Mouse (Mus musculus) heart, embryonic 16.5 days (tissue): ENCODE results near the gene Zfp654. TPM values are rescaled to one million over a fixed set of nuclear protein-coding genes. Genes with fewer than 3 reads are reported as not detected.

Source experiments
- ATAC-seq: fragments of 200-750 bp; cut with Nextera tagmentation; replicated peaks from 2 replicates; pipeline ENCODE4 v1.8.0; 2017; ENCODE audit warnings: moderate number of reproducible peaks; ENCODE audit not compliant: insufficient read depth, low FRiP score; ENCODE audit errors: extremely low read depth
- H3K27ac ChIP-seq: fragments of 300-500 bp; sonication (generic); 2 replicates; pipeline ENCODE4 v1.5.1; 2014; ENCODE audit warnings: mild to moderate bottlenecking, low read length, control low read depth, moderate library complexity
- H3K27me3 ChIP-seq: fragments of 300-500 bp; sonication (generic); 2 replicates; pipeline ENCODE4 v1.6.1; 2014; ENCODE audit warnings: low read length, mixed read lengths; ENCODE audit not compliant: control insufficient read depth, insufficient read depth
- H3K36me3 ChIP-seq: fragments of 300-500 bp; sonication (generic); 2 replicates; pipeline ENCODE4 v1.6.1; 2014; ENCODE audit not compliant: control insufficient read depth, insufficient read depth
- H3K4me1 ChIP-seq: fragments of 300-500 bp; sonication (generic); 2 replicates; pipeline ENCODE4 v1.6.1; 2014; ENCODE audit warnings: low read length, mixed read lengths; ENCODE audit not compliant: control insufficient read depth, insufficient read depth
- H3K4me2 ChIP-seq: fragments of 300-500 bp; sonication (generic); 2 replicates; pipeline ENCODE4 v1.6.1; 2014; ENCODE audit warnings: low read depth, mild to moderate bottlenecking, control low read depth, low read length
- H3K4me3 ChIP-seq: fragments of 300-500 bp; sonication (generic); 2 replicates; pipeline ENCODE4 v1.5.1; 2014; ENCODE audit warnings: mild to moderate bottlenecking, control low read depth, low read length
- H3K9ac ChIP-seq: fragments of 300-500 bp; sonication (generic); 2 replicates; pipeline ENCODE4 v1.6.1; 2014; ENCODE audit warnings: low read length, control low read depth
- H3K9me3 ChIP-seq: fragments of 300-500 bp; sonication (generic); replicated peaks from 2 replicates; pipeline ENCODE4 v1.6.1; 2016; ENCODE audit warnings: low read length; ENCODE audit not compliant: control insufficient read depth
- WGBS: fragments of 180-500 bp; shearing (Covaris S2); extraction: QIAGEN DNeasy Blood & Tissue Kit; methylation state at CpG from one replicate; pipeline ENCODE4 v1.1.7; 2014; 5-methylcytosine and 5-hydroxymethylcytosine counted together
- polyA plus RNA-seq: library from polyadenylated mRNA; unstranded; fragments of >200 nt; fragmentation: Nextera tagmentation; extraction: Ambion mirVana; gene quantifications from 2 replicates; pipeline ENCODE4 v1.2.1, GENCODE M21; 2015

Zfp654 gene
- polyA plus RNA-seq, 1 experiment from 2014 or later = 4.8 TPM

GRCm38 (mm10) chr16:64842374-64842729 lies 9.1 kb downstream of the Zfp654 start:
- ATAC-seq = no peak
- 94% methylated on average over 3 of the region's 3 CpGs for WGBS
- H3K9ac ChIP-seq = no peak overlapping the region

DNA sequence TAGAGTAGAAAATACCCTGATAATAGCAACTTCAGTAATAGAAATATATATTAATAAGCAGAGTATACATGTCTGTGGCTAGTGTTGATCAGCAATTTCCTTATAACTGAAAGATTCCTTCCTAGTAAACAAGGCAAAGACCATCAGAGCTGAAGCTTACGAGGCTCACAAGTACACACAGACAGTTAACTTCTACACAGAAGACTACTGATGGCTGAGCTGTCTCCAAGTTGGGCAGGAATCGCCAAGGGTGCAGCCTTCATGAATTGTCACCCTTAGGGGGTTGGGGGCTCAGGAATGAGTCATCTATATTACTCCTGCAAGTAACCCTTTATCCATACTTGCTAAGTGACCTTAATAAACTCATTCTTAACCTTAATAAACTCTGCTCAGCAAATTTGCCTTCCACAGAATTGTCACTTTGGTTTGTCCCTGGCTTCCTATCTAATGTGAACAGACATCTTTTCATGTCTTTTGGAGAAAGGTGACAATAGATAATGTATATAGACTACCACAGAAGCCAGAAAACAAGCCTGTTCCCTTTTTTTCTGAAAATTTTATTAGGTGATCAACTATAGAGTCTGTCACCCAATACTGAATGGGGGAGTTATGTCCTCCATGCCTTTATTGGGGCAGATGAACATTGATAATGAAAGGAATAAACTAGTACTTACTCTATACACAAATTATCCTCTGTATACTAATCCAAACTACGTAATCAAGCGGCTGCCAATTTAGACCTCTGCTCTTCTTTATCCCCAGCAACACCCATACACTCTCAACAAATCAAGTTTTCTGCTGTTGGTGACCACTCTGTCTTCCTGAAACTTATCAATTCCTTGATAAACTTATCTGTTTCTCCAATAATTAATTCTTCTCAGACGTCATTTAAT lies 9.7 kb downstream of the Zfp654 start:
- H3K9ac ChIP-seq = no peak overlapping the region
- no peak overlapping the region for H3K27ac ChIP-seq
- no peak for ATAC-seq
- no peaks in the 10 kb centered on the region for H3K9me3 ChIP-seq
- H3K4me2 ChIP-seq = no peak overlapping the region
- H3K4me1 ChIP-seq = peaks cover 3% of the 10 kb centered on the region; the same call in 1 of the 2 replicates
- H3K27me3 ChIP-seq = no peaks in the 10 kb centered on the region
- H3K4me3 ChIP-seq = no peak overlapping the region
- H3K36me3 ChIP-seq = no peaks in the 10 kb centered on the region
- WGBS = 85% methylated on average over 5 of the region's 5 CpGs

More at GRCm38 (mm10) chr16:64842374-64842729, 9.1 kb downstream of the Zfp654 start:
- no peaks in the 10 kb centered on the region for H3K36me3 ChIP-seq
- H3K27ac ChIP-seq = no peak overlapping the region
- peaks cover 3% of the 10 kb centered on the region; the same call in 1 of the 2 replicates for H3K4me1 ChIP-seq
- no peaks in the 10 kb centered on the region for H3K27me3 ChIP-seq
- no peaks in the 10 kb centered on the region for H3K9me3 ChIP-seq
- no peak overlapping the region for H3K4me2 ChIP-seq
- no peak overlapping the region for H3K4me3 ChIP-seq

- no peaks in the 10 kb centered on the region for H3K27me3 ChIP-seq
- H3K4me3 ChIP-seq = no peak overlapping the region
- H3K9ac ChIP-seq = no peak overlapping the region
- H3K27ac ChIP-seq = no peak overlapping the region
- H3K4me1 ChIP-seq = peaks cover 8% of the 10 kb centered on the region
- no peak for ATAC-seq
- no peak overlapping the region for H3K4me2 ChIP-seq
- WGBS = 82% methylated on average over 2 of the region's 2 CpGs
- no peaks in the 10 kb centered on the region for H3K36me3 ChIP-seq
- no peaks in the 10 kb centered on the region for H3K9me3 ChIP-seq
Observed at GRCm38 (mm10) chr16:64836709-64837108, 14.7 kb downstream of the Zfp654 start.

- H3K4me2 ChIP-seq = no peak overlapping the region
- 45% methylated on average over 1 of the region's 1 CpGs for WGBS
- no peaks in the 10 kb centered on the region for H3K36me3 ChIP-seq
- no peaks in the 10 kb centered on the region for H3K9me3 ChIP-seq
- no peak overlapping the region for H3K9ac ChIP-seq
- no peak overlapping the region for H3K27ac ChIP-seq
- no peak overlapping the region for H3K4me3 ChIP-seq
- ATAC-seq = no peak
- H3K27me3 ChIP-seq = no peaks in the 10 kb centered on the region
- H3K4me1 ChIP-seq = peaks cover 7% of the 10 kb centered on the region
Observed at GRCm38 (mm10) chr16:64835996-64836545, 15.4 kb downstream of the Zfp654 start.

- no peaks in the 10 kb centered on the region for H3K27me3 ChIP-seq
- H3K36me3 ChIP-seq = no peaks in the 10 kb centered on the region
- H3K4me3 ChIP-seq = no peak overlapping the region
- 54% methylated on average over 15 of the region's 15 CpGs for WGBS
- ATAC-seq = no peak
- no peak overlapping the region for H3K27ac ChIP-seq
- H3K9me3 ChIP-seq = no peaks in the 10 kb centered on the region
- no peak overlapping the region for H3K4me2 ChIP-seq
- H3K9ac ChIP-seq = no peak overlapping the region
- no peaks in the 10 kb centered on the region for H3K4me1 ChIP-seq
Observed at GRCm38 (mm10) chr16:64830291-64830690, 21.2 kb downstream of the Zfp654 start.

DNA sequence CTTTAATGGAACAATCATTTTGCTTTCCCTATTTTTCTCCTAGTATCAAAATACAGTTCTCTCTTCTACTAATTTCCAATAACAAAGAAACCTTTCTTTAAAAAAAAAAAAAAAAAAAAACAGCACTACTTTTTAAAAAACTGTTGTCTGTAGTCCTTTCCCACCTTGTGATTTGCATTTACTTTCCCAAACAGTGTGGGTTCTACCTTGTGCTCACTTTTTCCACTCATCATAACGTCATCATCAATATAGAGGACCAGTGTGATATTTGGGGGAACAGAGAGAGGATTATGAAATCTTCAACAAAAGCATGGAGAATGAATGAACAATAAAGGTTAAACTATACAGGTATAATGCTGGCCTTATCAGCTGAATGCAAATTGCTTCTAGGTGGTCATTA lies 27.0 kb downstream of the Zfp654 start:
- WGBS = 83% methylated on average over 1 of the region's 1 CpGs
- no peak overlapping the region for H3K9ac ChIP-seq
- peaks cover 2% of the 10 kb centered on the region; the same call in 1 of the 2 replicates for H3K36me3 ChIP-seq

DNA sequence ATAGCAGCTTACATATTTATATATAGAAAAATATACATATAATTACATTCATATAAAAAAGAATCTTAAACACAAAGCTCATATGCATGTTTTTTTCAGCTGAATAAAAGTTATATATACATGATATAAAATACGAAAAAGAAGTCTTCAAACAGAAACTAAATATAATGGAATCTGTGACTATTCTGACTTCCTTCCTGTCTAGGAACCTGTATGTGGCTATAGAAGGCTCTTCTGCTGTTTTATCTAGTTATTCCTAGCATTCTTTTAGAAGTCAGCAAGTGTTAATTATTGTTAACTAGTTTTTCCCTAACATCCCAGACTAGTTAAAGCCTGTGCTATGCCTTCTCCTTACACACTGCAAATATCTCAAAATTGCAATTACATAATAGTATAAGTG lies 27.6 kb downstream of the Zfp654 start:
- no peak overlapping the region for H3K9ac ChIP-seq
- no peaks in the 10 kb centered on the region for H3K4me1 ChIP-seq
- ATAC-seq = no peak
- peaks cover 2% of the 10 kb centered on the region; the same call in 1 of the 2 replicates for H3K36me3 ChIP-seq
- H3K4me3 ChIP-seq = no peak overlapping the region
- 79% methylated on average over 1 of the region's 1 CpGs for WGBS
- no peaks in the 10 kb centered on the region for H3K27me3 ChIP-seq
- no peak overlapping the region for H3K4me2 ChIP-seq
- H3K9me3 ChIP-seq = no peaks in the 10 kb centered on the region
- H3K27ac ChIP-seq = no peak overlapping the region

More for the DNA sequence above, 27.0 kb downstream of the Zfp654 start:
- ATAC-seq = no peak
- Histone ChIP-seq H3K27ac (no peak overlapping the region), H3K27me3 (no peaks in the 10 kb centered on the region), H3K4me1 (no peaks in the 10 kb centered on the region), H3K9me3 (no peaks in the 10 kb centered on the region), H3K4me2 (no peak overlapping the region), H3K4me3 (no peak overlapping the region)

DNA sequence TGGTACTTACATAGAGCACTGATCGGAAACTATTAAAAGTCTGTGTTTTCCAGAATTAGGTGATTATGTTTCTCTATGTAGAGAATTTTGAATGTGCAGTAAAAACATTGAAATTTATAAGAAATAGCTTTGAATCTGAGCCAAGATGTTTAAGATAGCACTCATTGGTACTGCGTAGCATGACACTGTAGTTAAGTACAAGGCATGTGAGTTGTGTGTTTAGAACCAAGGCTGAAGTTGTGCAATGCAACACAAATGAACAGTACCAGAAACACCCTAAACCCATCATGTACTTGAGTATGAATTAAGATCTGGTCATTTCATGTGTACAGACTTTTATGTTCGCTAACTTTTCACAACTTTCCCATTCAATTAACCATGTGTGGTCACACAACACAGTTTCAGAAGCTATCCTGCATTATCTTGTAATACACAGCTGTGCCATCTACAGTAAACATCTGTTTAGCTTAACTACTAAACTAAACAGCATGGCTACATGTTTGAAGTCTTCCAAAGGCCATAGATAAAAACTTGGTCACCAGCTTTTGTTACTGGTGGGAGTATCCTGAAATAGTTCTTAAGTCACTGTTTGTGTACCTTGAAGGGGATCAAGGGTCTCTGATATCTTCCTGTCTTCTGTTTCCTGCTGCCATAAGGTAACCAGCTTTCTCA lies 34.2 kb downstream of the Zfp654 start:
- H3K4me3 ChIP-seq = no peak overlapping the region
- ATAC-seq = no peak
- WGBS = 89% methylated on average over 3 of the region's 3 CpGs
- H3K4me1 ChIP-seq = no peaks in the 10 kb centered on the region
- no peaks in the 10 kb centered on the region for H3K9me3 ChIP-seq
- no peak overlapping the region for H3K9ac ChIP-seq
- peaks cover 7% of the 10 kb centered on the region; the same call in 1 of the 2 replicates for H3K36me3 ChIP-seq
- no peak overlapping the region for H3K4me2 ChIP-seq
- H3K27me3 ChIP-seq = no peaks in the 10 kb centered on the region
- H3K27ac ChIP-seq = no peak overlapping the region

DNA sequence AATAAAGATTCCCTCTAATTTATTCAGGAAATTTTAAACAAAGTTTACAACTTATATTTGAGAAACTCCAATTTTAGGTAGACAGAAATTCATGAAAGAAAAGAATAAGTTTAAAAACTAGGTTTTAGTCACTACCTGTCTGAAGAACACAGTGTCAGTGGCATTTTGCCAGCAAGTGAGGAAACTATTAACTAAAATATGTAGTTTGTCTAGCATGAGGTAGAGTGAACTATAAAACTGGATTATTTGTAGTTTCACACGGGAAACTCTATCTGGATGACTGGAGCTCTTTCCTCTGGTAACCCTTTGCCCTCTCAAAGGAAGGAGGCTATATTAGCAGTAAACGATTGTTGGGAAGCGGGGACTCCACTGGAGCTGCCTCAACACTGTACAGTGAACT lies 48.4 kb downstream of the Zfp654 start:
- Histone ChIP-seq H3K36me3 (peaks cover 6% of the 10 kb centered on the region; the same call in 1 of the 2 replicates), H3K4me2 (no peak overlapping the region), H3K4me3 (no peak overlapping the region), H3K27me3 (no peaks in the 10 kb centered on the region), H3K9me3 (no peaks in the 10 kb centered on the region), H3K9ac (no peak overlapping the region), H3K27ac (no peak overlapping the region), H3K4me1 (no peaks in the 10 kb centered on the region)
- ATAC-seq = no peak
- 86% methylated on average over 3 of the region's 3 CpGs for WGBS
